Mouse (Mus musculus): ENCODE data around the gene Hrc.

Hrc gene

GRCm38 (mm10) chr7:45335056-45335455 lies at the start of gene Hrc:
Hrc (plus strand) TSS chr7:45335290.
- DNase-seq (ENCODE audit: low read depth, low spot score) = no peak

GRCm38 (mm10) chr7:45286486-45286885 lies 48.6 kb upstream of the Hrc start:
- DNase-seq (ENCODE audit: low read depth, low spot score) = no peak

GRCm38 (mm10) chr7:45296626-45297025 lies 38.5 kb upstream of the Hrc start:
- DNase-seq (ENCODE audit: low read depth, low spot score) = no peak

GRCm38 (mm10) chr7:45297563-45297962 lies 37.5 kb upstream of the Hrc start:
- no peak for DNase-seq (ENCODE audit: low read depth, low spot score)

- peak; percentile 57 for DNase-seq (ENCODE audit: low read depth, low spot score)
Measured at GRCm38 (mm10) chr7:45299752-45300151, 35.3 kb upstream of the Hrc start.

GRCm38 (mm10) chr7:45300270-45300669 lies 34.8 kb upstream of the Hrc start:
- DNase-seq (ENCODE audit: low read depth, low spot score) = peak; percentile 50

- no peak for DNase-seq (ENCODE audit: low read depth, low spot score)
Measured at GRCm38 (mm10) chr7:45302626-45303025, 32.5 kb upstream of the Hrc start.

GRCm38 (mm10) chr7:45304869-45305268 lies 30.2 kb upstream of the Hrc start:
- DNase-seq (ENCODE audit: low read depth, low spot score) = no peak

GRCm38 (mm10) chr7:45305275-45305674 lies 29.8 kb upstream of the Hrc start:
- DNase-seq (ENCODE audit: low read depth, low spot score) = peak; percentile 62

GRCm38 (mm10) chr7:45308551-45309240 lies 26.4 kb upstream of the Hrc start:
- DNase-seq (ENCODE audit: low read depth, low spot score) = peak; percentile 31

GRCm38 (mm10) chr7:45309455-45309854 lies 25.6 kb upstream of the Hrc start:
- DNase-seq (ENCODE audit: low read depth, low spot score) = peak; percentile 71

GRCm38 (mm10) chr7:45312023-45312422 lies 23.1 kb upstream of the Hrc start:
- no peak for DNase-seq (ENCODE audit: low read depth, low spot score)

GRCm38 (mm10) chr7:45312686-45313453 lies 22.2 kb upstream of the Hrc start:
- DNase-seq (ENCODE audit: low read depth, low spot score) = no peak

- no peak for DNase-seq (ENCODE audit: low read depth, low spot score)
Measured at GRCm38 (mm10) chr7:45313495-45313894, 21.6 kb upstream of the Hrc start.

GRCm38 (mm10) chr7:45315182-45315701 lies 19.8 kb upstream of the Hrc start:
- DNase-seq (ENCODE audit: low read depth, low spot score) = no peak

GRCm38 (mm10) chr7:45316536-45316935 lies 18.6 kb upstream of the Hrc start:
- DNase-seq (ENCODE audit: low read depth, low spot score) = no peak

- no peak for DNase-seq (ENCODE audit: low read depth, low spot score)
Measured at GRCm38 (mm10) chr7:45322245-45322644, 12.8 kb upstream of the Hrc start.

GRCm38 (mm10) chr7:45323069-45323468 lies 12.0 kb upstream of the Hrc start:
- DNase-seq (ENCODE audit: low read depth, low spot score) = no peak

GRCm38 (mm10) chr7:45325800-45326199 lies 9.3 kb upstream of the Hrc start:
- DNase-seq (ENCODE audit: low read depth, low spot score) = no peak

GRCm38 (mm10) chr7:45328841-45329475 lies 6.1 kb upstream of the Hrc start:
- no peak for DNase-seq (ENCODE audit: low read depth, low spot score)

GRCm38 (mm10) chr7:45331502-45331901 lies 3.6 kb upstream of the Hrc start:
- no peak for DNase-seq (ENCODE audit: low read depth, low spot score)

- DNase-seq (ENCODE audit: low read depth, low spot score) = peak; percentile 67
Measured at GRCm38 (mm10) chr7:45332685-45333425, 2.2 kb upstream of the Hrc start.

All from CD4-positive helper T cell, adult 2 months (primary cell).